Mouse (Mus musculus): Measurements from ENCODE around the gene 5530400C23Rik. TPM values are rescaled to one million over a fixed set of nuclear protein-coding genes. Genes with fewer than 3 reads are reported as not detected.
"Not testable (repeated sequence)": the region's sequence is repeated elsewhere in the genome, so short reads cannot be mapped to it uniquely, and the experiment has no call there.

Gene 5530400C23Rik
- total RNA-seq (2021) = not detected

DNA sequence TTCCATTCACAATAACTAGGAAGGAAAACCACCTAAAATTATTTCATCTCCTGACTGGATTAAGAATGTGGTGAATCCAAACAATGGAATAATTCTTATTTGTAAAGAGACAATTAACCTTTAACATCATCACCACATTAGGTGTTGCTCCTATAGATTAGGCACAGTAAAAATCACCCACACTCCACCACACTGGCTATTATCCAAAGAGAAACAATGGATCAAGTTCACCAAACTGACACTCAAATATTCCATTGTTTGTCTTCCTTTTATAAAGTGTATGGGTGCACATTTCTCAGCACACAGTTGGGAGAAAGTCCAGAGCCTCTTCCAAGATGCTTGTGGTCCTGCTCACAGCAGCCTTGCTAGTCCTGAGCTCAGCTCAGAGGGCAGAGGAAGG is at the start of gene 5530400C23Rik:
Gene 5530400C23Rik (plus strand): TSS at position 301 of the 400 bp plus-strand sequence.
- intact Hi-C loops (cut with DNase I); DNase-seq (ENCODE audit: low spot score): not testable (repeated sequence)

DNA sequence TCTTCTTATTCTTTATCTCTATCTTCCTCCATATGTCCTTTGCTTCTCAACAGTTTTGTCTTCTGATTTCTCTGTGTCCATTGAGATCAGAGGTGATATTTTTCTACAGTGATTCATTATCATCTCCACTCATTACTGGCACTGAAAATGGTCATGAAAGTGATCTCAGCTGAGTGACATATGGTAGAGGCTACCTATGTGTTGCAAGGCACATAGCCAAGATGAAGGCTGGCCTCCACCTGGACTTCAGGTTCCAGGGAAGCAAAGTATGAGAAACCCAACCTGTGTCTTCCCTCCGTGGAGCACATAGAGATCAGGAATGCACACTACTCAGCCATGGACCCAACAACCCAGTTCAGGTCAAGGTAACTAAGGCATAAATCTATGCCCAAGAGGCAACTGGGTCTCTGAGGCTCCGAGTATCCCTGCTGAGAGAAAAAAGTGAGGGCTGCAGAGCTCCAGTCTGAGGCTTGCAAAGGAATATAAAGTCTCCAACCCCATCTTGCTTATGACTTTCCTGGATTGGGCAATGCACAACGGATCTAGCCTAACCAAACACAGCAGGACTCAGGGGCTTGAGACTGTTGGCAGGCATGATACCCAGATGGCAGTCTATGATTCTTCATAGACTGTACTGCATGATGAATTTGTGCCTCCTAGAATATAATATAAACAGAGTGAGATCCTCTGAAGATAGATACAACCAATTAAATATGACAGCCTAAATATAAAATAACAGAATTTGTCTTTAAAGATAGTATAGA is 14.1 kb downstream of the 5530400C23Rik start:
- intact Hi-C loops (cut with DNase I) = no loop called here
- no peak for DNase-seq (ENCODE audit: low spot score)

GRCm38 (mm10) chr6:133313896-133314295 is 21.9 kb downstream of the 5530400C23Rik start:
- intact Hi-C loops (cut with DNase I); DNase-seq (ENCODE audit: low spot score): not testable (repeated sequence)

- DNase-seq (ENCODE audit: low spot score) = no peak
- intact Hi-C loops (cut with DNase I) = no loop called here
Measured at GRCm38 (mm10) chr6:133338535-133338934, 46.5 kb downstream of the 5530400C23Rik start.

DNA sequence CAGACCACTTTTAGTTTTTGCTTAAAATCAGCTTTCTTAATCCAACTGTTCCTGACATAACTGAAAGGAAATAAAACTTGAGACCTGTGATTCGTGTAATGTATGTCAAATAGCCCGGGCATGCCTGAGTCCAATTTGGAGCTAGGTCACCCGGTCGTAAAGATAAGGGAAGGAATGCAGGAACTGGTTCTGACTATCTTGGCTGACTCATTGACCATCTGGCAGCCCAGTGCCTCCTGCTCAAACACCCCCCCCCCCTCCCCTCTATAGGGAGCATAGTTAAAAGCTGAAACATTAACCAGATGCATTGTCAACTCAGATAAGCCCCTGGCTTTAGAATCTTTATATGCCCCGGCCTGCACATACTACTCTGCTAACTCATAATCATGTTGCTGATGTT is 49.7 kb downstream of the 5530400C23Rik start:
- intact Hi-C loops (cut with DNase I); DNase-seq (ENCODE audit: low spot score): not testable (repeated sequence)

Other genes with a start within 250 kb of the 5530400C23Rik start
- gene Tas2r140, start 236.4 kb upstream of the 5530400C23Rik start, total RNA-seq (2021) = not detected
- 10 to 100 TPM; 62.0 to 68.1 TPM for gene Smim10l1, start 187.3 kb upstream of the 5530400C23Rik start, total RNA-seq (2021)

Measured in heart, postnatal 25 days (tissue).